9 mouse cellular contexts compared by ENCODE assay signal in genomic region chr8:64788715-64789114, GRCm38 (mm10). TPM values are rescaled to one million over a fixed set of nuclear protein-coding genes. Genes with fewer than 3 reads are reported as not detected.
DNase-seq lines count a peak whose midpoint lies in the region; ATAC-seq and TF ChIP-seq lines count a peak whose summit lies in the region.
"Had no signal": no experiment of that assay in that cellular context is flagged by ENCODE, and none has a peak within 500 bp of the region (broad histone marks: within the 10 kb centered on the region; RNA-seq: fewer than 3 reads in every experiment).

No protein-coding gene starts in this region.

- H3K27me3 ChIP-seq in kidney, postnatal 0 days (ENCODE audit: insufficient read depth, low read length) = no peaks in the 10 kb centered on the region
- no peaks in the 10 kb centered on the region for H3K27me3 ChIP-seq in intestine, postnatal 0 days (replicated peaks; ENCODE audit: control insufficient read depth, insufficient read depth, low read length)
- H3K27me3 ChIP-seq: midbrain, embryonic 12.5 days had no signal

- no peaks in the 10 kb centered on the region for H3K36me3 ChIP-seq in kidney, postnatal 0 days (ENCODE audit: insufficient read depth, low read length)
- no peaks in the 10 kb centered on the region for H3K36me3 ChIP-seq in intestine, postnatal 0 days (ENCODE audit: control insufficient read depth, insufficient read depth)
- H3K36me3 ChIP-seq: midbrain, embryonic 12.5 days had no signal

- 0 out of 2 replicates have a peak, but pooled peaks have one; percentile 21 for ATAC-seq in kidney, postnatal 0 days (replicated peaks; ENCODE audit: low FRiP score, low read depth)
- ATAC-seq in intestine, postnatal 0 days = no peak

- H3K9me3 ChIP-seq in kidney, postnatal 0 days (replicated peaks; ENCODE audit: low read length) = no peaks in the 10 kb centered on the region
- H3K9me3 ChIP-seq in intestine, postnatal 0 days (ENCODE audit: control insufficient read depth) = no peaks in the 10 kb centered on the region
- H3K9me3 ChIP-seq: midbrain, embryonic 12.5 days had no signal

- WGBS in kidney, postnatal 0 days = 86% methylated on average over 4 of the region's 4 CpGs
- WGBS in intestine, postnatal 0 days = 89% methylated on average over 4 of the region's 4 CpGs

- TF ChIP-seq CTCF in kidney, postnatal 0 days (IDR thresholded peaks at IDR 0.05; ENCODE audit: low read depth) = no peak
- TF ChIP-seq CTCF in intestine, postnatal 0 days (IDR thresholded peaks at IDR 0.05; ENCODE audit: low read depth) = no peak

- H3K9ac ChIP-seq in kidney, postnatal 0 days (ENCODE audit: low read depth, low read length) = no peak overlapping the region
- no peak overlapping the region for H3K9ac ChIP-seq in intestine, postnatal 0 days (ENCODE audit: low read depth, low read length)
- H3K9ac ChIP-seq: midbrain, embryonic 12.5 days had no signal

- peak; percentile 51 for DNase-seq in right cerebral cortex, adult 18-20 months
- DNase-seq in right cerebral cortex, postnatal 25 days = no peak
- peak; percentile 28 to 34 for DNase-seq in frontal cortex, postnatal 14 days (ENCODE audit: low spot score in 2 of 2)
- peak; percentile 34 for DNase-seq in kidney, postnatal 0 days (ENCODE audit: low spot score)
- peak; percentile 60 to 63 for DNase-seq in right cerebral cortex, adult 2 months (ENCODE audit: low spot score in 2 of 2)
- DNase-seq in retina, embryonic 14.5 days (ENCODE audit: low spot score) = no peak
- DNase-seq in cerebellum, adult 18-20 months = no peak

- no peaks in the 10 kb centered on the region for H3K4me1 ChIP-seq in kidney, postnatal 0 days (replicated peaks; ENCODE audit: insufficient read depth, low read length)
- H3K4me1 ChIP-seq in intestine, postnatal 0 days (replicated peaks; ENCODE audit: control insufficient read depth, insufficient read depth, low read length) = no peaks in the 10 kb centered on the region
- H3K4me1 ChIP-seq: midbrain, embryonic 12.5 days had no signal

- H3K4me3 ChIP-seq in kidney, postnatal 0 days (replicated peaks; ENCODE audit: low read depth, low read length) = no peak overlapping the region
- H3K4me3 ChIP-seq in intestine, postnatal 0 days (ENCODE audit: low read depth, low read length) = no peak overlapping the region
- H3K4me3 ChIP-seq: midbrain, embryonic 12.5 days had no signal

- no peak overlapping the region for H3K27ac ChIP-seq in kidney, postnatal 0 days
- H3K27ac ChIP-seq in intestine, postnatal 0 days (ENCODE audit: low read depth, low read length) = no peak overlapping the region
- H3K27ac ChIP-seq: midbrain, embryonic 12.5 days had no signal

- no peak overlapping the region for H3K4me2 ChIP-seq in kidney, postnatal 0 days (ENCODE audit: low read length)
- no peak overlapping the region for H3K4me2 ChIP-seq in intestine, postnatal 0 days (replicated peaks; ENCODE audit: low read depth)
- H3K4me2 ChIP-seq: midbrain, embryonic 12.5 days had no signal

RNA-seq across cellular contexts. Expression of gene Msmo1, which starts 55.1 kb away (rescaled TPM):
- polyA plus RNA-seq in kidney, postnatal 0 days (2015; fragmentation: Nextera tagmentation; extraction: Ambion mirVana) = 87.4 and 91.2 TPM in 2 replicates
- 78.7 and 87.4 TPM in 2 replicates for polyA plus RNA-seq in intestine, postnatal 0 days (2015; fragmentation: Nextera tagmentation; extraction: Ambion mirVana)

Comparison
In these comparisons a context has a peak if more than half of its experiments do, and no peak if none do; other contexts are left out.
1. DNase-seq: peak in right cerebral cortex, adult 18-20 months (single experiment), frontal cortex, postnatal 14 days (2 of 2), kidney, postnatal 0 days (single experiment) and right cerebral cortex, adult 2 months (2 of 2); none in right cerebral cortex, postnatal 25 days (single experiment), retina, embryonic 14.5 days (single experiment) and cerebellum, adult 18-20 months (0 of 2).